Mouse (Mus musculus): Measurements from ENCODE around the gene Bloc1s6. TPM values are rescaled to one million over a fixed set of nuclear protein-coding genes. Genes with fewer than 3 reads are reported as not detected.

The Bloc1s6 gene
- polyA plus RNA-seq, 1 experiment from 2014 or later, result 43.6 TPM

GRCm38 (mm10) chr2:122786167-122786566, 47.9 kb downstream of the Bloc1s6 start:
- Histone ChIP-seq H3K36me3 (ENCODE audit: insufficient read depth, low read length) (no peaks in the 10 kb centered on the region), H3K4me3 (replicated peaks; ENCODE audit: low read depth, low read length) (no peak overlapping the region), H3K27ac (no peak overlapping the region), H3K4me1 (replicated peaks; ENCODE audit: insufficient read depth, low read length) (no peaks in the 10 kb centered on the region), H3K9ac (ENCODE audit: low read depth, low read length) (no peak overlapping the region), H3K4me2 (ENCODE audit: low read length) (no peak overlapping the region), H3K9me3 (replicated peaks; ENCODE audit: low read length) (no peaks in the 10 kb centered on the region), H3K27me3 (ENCODE audit: insufficient read depth, low read length) (no peaks in the 10 kb centered on the region)
- no peak for TF ChIP-seq CTCF (IDR thresholded peaks at IDR 0.05; ENCODE audit: low read depth)
- DNase-seq (ENCODE audit: low spot score) (no peak), ATAC-seq (replicated peaks; ENCODE audit: low FRiP score, low read depth) (no peak)
- 87% methylated on average over 2 of the region's 2 CpGs for WGBS

- no peak for DNase-seq (ENCODE audit: low spot score)
Observed at GRCm38 (mm10) chr2:122789311-122789710, 51.0 kb downstream of the Bloc1s6 start.

GRCm38 (mm10) chr2:122789730-122790129, 51.4 kb downstream of the Bloc1s6 start:
- WGBS, result 54% methylated on average over 6 of the region's 6 CpGs
- Histone ChIP-seq H3K4me3 (replicated peaks; ENCODE audit: low read depth, low read length) (no peak overlapping the region), H3K36me3 (ENCODE audit: insufficient read depth, low read length) (no peaks in the 10 kb centered on the region), H3K9me3 (replicated peaks; ENCODE audit: low read length) (no peaks in the 10 kb centered on the region), H3K27ac (no peak overlapping the region), H3K4me1 (replicated peaks; ENCODE audit: insufficient read depth, low read length) (no peaks in the 10 kb centered on the region), H3K9ac (ENCODE audit: low read depth, low read length) (no peak overlapping the region), H3K27me3 (ENCODE audit: insufficient read depth, low read length) (no peaks in the 10 kb centered on the region), H3K4me2 (ENCODE audit: low read length) (no peak overlapping the region)
- DNase-seq (ENCODE audit: low spot score) (no peak), ATAC-seq (replicated peaks; ENCODE audit: low FRiP score, low read depth) (no peak)
- no peak for TF ChIP-seq CTCF (IDR thresholded peaks at IDR 0.05; ENCODE audit: low read depth)

More at GRCm38 (mm10) chr2:122789311-122789710, 51.0 kb downstream of the Bloc1s6 start:
- Histone ChIP-seq H3K4me3 (replicated peaks; ENCODE audit: low read depth, low read length) (no peak overlapping the region), H3K9me3 (replicated peaks; ENCODE audit: low read length) (no peaks in the 10 kb centered on the region), H3K27ac (no peak overlapping the region), H3K36me3 (ENCODE audit: insufficient read depth, low read length) (no peaks in the 10 kb centered on the region), H3K9ac (ENCODE audit: low read depth, low read length) (no peak overlapping the region), H3K4me2 (ENCODE audit: low read length) (no peak overlapping the region), H3K4me1 (replicated peaks; ENCODE audit: insufficient read depth, low read length) (no peaks in the 10 kb centered on the region), H3K27me3 (ENCODE audit: insufficient read depth, low read length) (no peaks in the 10 kb centered on the region)
- TF ChIP-seq CTCF (IDR thresholded peaks at IDR 0.05; ENCODE audit: low read depth), result no peak
- 61% methylated on average over 7 of the region's 7 CpGs for WGBS
- ATAC-seq (replicated peaks; ENCODE audit: low FRiP score, low read depth), result no peak

Other genes starting within 250 kb of the Bloc1s6 start
- 270 and 317 TPM in 2 replicates for gene Gatm, start 127.2 kb upstream of the Bloc1s6 start, polyA plus RNA-seq (2015; fragmentation: Nextera tagmentation; extraction: Ambion mirVana)
- 0.26 and 0.34 TPM in 2 replicates for gene AA467197, start 101.5 kb upstream of the Bloc1s6 start, polyA plus RNA-seq (2015; fragmentation: Nextera tagmentation; extraction: Ambion mirVana)
- 6.9 and 7.9 TPM in 2 replicates for gene Slc30a4, start 35.8 kb upstream of the Bloc1s6 start, polyA plus RNA-seq (2015; fragmentation: Nextera tagmentation; extraction: Ambion mirVana)
- gene Sqor, start 26.7 kb downstream of the Bloc1s6 start, polyA plus RNA-seq (2015; fragmentation: Nextera tagmentation; extraction: Ambion mirVana), result 33.0 and 34.5 TPM in 2 replicates

Data from kidney, postnatal 0 days (tissue).